Mouse (Mus musculus) spleen, adult 2 months (tissue): ENCODE measurements around the gene Il1f10. TPM values are rescaled to one million over a fixed set of nuclear protein-coding genes. Genes with fewer than 3 reads are reported as not detected.

Experiments used
- DNase-seq, 2 experiments: peaks; one replicate each; pipeline versions ENCODE4 v3.0.0 to v3.0.0-alpha.2; 2012 to 2021; ENCODE audit warnings: low spot score in 2 of 2, low read depth in 1 of 2
- H3K27ac ChIP-seq: fragments of 200-500 bp; 2 replicates; pipeline ENCODE4 v1.5.1; 2012; ENCODE audit warnings: low read length, inconsistent platforms; ENCODE audit not compliant: insufficient read depth
- H3K27me3 ChIP-seq: fragments of 200-500 bp; 2 replicates; pipeline ENCODE4 v1.6.1; 2012; ENCODE audit warnings: mild to moderate bottlenecking, moderate library complexity, low read length, inconsistent platforms; ENCODE audit not compliant: control insufficient read depth, insufficient read depth
- H3K36me3 ChIP-seq: fragments of 200-500 bp; 2 replicates; pipeline ENCODE4 v1.6.1; 2012; ENCODE audit warnings: mild to moderate bottlenecking, low read length, inconsistent platforms; ENCODE audit not compliant: control insufficient read depth, insufficient read depth
- H3K4me1 ChIP-seq: fragments of 200-500 bp; 2 replicates; pipeline ENCODE4 v1.6.1; 2011; ENCODE audit warnings: inconsistent platforms; ENCODE audit not compliant: control insufficient read depth, insufficient read depth, insufficient read length
- H3K4me3 ChIP-seq: fragments of 200-500 bp; 2 replicates; pipeline ENCODE4 v1.5.1; 2011; ENCODE audit warnings: mild to moderate bottlenecking, inconsistent platforms; ENCODE audit not compliant: insufficient read depth, insufficient read length; ENCODE audit errors: extremely low read depth
- CTCF ChIP-seq: fragments of 200-500 bp; IDR thresholded peaks from 2 replicates; pipeline ENCODE4 v1.5.1; 2011; ENCODE audit warnings: mild to moderate bottlenecking, inconsistent platforms; ENCODE audit not compliant: insufficient read depth, insufficient read length, insufficient replicate concordance; ENCODE audit errors: extremely low read depth
- POLR2A ChIP-seq: fragments of 200-500 bp; IDR thresholded peaks from 2 replicates; pipeline ENCODE4 v1.6.1; 2011; ENCODE audit warnings: low read depth, low read length, inconsistent platforms
- WGBS: fragments of 180-500 bp; shearing (Covaris S2); methylation state at CpG from one replicate; pipeline ENCODE4 v1.1.7; 2018; 5-methylcytosine and 5-hydroxymethylcytosine counted together
- polyA plus RNA-seq: library from polyadenylated mRNA; depleted of rRNA; stranded (reverse); fragments of >200 nt; gene quantifications from 2 replicates; pipeline ENCODE4 v1.2.3, GENCODE M21; 2012; rRNA removed

Gene Il1f10
- polyA plus RNA-seq: not detected in 2 replicates

DNA sequence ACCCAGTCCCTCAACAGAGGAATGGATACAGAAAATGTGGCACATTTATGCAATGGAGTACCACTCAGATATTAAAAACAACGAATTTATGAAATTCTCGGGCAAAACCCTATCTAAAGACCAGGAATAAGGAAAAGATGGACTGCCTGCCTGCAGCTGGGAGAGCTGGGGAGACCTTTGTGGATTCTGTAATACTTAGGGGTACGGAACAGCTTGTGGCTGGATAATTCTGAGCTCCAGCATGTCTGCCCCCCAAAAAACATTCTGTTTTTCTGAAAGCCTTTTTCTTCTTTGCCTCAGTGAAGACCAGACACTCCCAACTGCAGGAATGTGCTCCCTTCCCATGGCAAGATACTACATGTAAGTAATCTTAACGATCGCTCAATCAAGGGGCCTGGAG lies at the start of gene Il1f10:
TSS of gene Il1f10 (plus strand) at position 301 of the 400 bp plus-strand sequence.
- no peak within 1 kb of the TSS for H3K4me3 ChIP-seq
- H3K27ac ChIP-seq: no peak within 1 kb of the TSS
- no peaks in the 10 kb centered on the region for H3K4me1 ChIP-seq
- WGBS: 82% methylated on average over 5 of the region's 5 CpGs
- H3K27me3 ChIP-seq: no peaks in the 10 kb centered on the region
- no peak for DNase-seq
- TF ChIP-seq POLR2A (no peak), CTCF (no peak)
- no peaks in the 10 kb centered on the region for H3K36me3 ChIP-seq

DNA sequence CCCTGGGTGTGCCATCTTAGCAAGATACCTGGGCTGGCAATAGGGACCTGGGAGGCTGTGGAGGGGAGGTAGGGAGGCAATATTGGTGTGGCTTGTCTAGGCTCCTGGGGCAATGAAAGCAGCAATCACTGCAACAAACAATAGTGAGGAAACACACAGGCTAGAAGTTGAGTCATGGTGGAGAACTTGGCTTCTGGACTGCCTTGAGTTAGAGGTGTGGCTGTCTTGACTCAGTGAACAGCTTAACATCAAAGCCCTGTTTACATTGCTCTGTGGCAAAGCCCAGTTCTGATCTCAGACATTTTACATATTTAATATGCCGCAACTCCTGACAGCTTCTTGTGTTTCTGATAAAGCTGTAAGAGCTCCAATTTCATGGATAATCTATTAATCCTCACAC lies 23.5 kb upstream of the Il1f10 start:
- DNase-seq: no peak
- Histone ChIP-seq H3K27ac (no peak overlapping the region), H3K27me3 (no peaks in the 10 kb centered on the region), H3K4me3 (no peak overlapping the region), H3K36me3 (no peaks in the 10 kb centered on the region), H3K4me1 (no peaks in the 10 kb centered on the region)
- TF ChIP-seq POLR2A (no peak), CTCF (no peak)
- WGBS: 83% methylated on average over 1 of the region's 1 CpGs

DNA sequence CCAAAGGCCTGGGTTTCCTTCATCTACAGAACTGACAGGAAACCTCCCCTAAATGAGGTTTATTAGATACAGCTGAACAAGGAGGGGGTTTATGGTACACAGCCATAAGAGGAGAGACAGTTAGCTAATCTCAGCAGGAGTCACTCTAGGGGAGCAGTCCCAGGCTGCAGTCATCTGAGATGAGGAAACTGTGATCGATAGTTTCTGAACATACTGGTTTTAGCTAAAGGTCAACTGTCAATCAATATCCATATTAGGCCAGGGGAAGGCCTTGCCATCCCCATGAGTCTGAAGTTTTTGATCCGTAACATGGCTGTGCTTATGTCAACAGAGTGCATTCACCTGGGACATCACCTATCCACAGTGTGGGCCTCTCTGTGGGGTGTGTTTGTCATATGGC lies 17.4 kb upstream of the Il1f10 start:
- no peaks in the 10 kb centered on the region for H3K4me1 ChIP-seq
- no peak overlapping the region for H3K27ac ChIP-seq
- no peaks in the 10 kb centered on the region for H3K36me3 ChIP-seq
- TF ChIP-seq CTCF (no peak), POLR2A (no peak)
- H3K27me3 ChIP-seq: no peaks in the 10 kb centered on the region
- 87% methylated on average over 2 of the region's 2 CpGs for WGBS
- H3K4me3 ChIP-seq: no peak overlapping the region
- DNase-seq: no peak

DNA sequence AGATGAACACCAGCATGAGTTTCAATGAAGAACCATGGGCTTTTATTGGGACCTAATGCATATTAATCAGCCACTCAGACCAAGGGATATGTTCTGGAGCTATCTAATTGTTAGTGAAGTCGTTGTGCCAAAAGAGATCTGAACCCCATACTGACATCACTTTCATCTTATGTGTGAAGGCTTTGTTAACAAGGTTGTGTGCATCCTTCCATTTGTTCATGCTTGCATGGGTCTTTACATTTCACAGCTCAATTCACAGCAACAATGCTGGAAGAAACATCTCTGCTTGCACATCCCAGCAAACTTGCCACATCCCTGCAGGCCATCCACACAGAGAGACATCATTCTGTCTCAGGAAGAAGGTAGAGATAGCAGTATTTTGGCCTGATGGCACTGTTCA lies 15.8 kb upstream of the Il1f10 start:
- TF ChIP-seq CTCF (no peak), POLR2A (no peak)
- Histone ChIP-seq H3K4me3 (no peak overlapping the region), H3K36me3 (no peaks in the 10 kb centered on the region), H3K4me1 (no peaks in the 10 kb centered on the region), H3K27ac (no peak overlapping the region), H3K27me3 (no peaks in the 10 kb centered on the region)
- no peak for DNase-seq
- WGBS: 52% methylated on average over 1 of the region's 1 CpGs

DNA sequence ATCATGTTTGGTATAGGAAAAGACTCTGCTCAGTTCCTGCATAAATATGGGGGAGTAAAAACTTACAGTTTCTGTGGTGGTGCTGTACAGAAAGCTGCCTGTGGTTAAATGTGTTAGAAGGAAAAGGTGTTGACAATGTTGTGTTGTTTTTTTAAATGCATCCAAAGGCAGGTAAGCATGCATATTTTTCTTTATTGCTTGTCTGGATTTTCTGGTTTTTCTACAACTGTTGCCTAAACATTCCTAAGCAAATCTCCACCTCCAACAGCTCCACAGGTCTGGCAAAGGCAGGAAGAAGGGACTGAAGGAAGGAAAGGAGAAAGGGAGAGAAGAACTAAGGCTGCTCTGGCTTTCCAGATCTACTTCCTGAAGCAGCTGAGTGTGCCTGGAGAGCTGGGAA lies 14.3 kb upstream of the Il1f10 start, which contains the start of gene Il1f5:
TSS of gene Il1f5 (plus strand) at position 301 of the 400 bp plus-strand sequence.
- TF ChIP-seq CTCF (no peak), POLR2A (no peak)
- no peak within 1 kb of the TSS for H3K27ac ChIP-seq
- no peaks in the 10 kb centered on the region for H3K4me1 ChIP-seq
- H3K27me3 ChIP-seq: no peaks in the 10 kb centered on the region
- H3K4me3 ChIP-seq: no peak within 1 kb of the TSS
- H3K36me3 ChIP-seq: no peaks in the 10 kb centered on the region
- DNase-seq: no peak

DNA sequence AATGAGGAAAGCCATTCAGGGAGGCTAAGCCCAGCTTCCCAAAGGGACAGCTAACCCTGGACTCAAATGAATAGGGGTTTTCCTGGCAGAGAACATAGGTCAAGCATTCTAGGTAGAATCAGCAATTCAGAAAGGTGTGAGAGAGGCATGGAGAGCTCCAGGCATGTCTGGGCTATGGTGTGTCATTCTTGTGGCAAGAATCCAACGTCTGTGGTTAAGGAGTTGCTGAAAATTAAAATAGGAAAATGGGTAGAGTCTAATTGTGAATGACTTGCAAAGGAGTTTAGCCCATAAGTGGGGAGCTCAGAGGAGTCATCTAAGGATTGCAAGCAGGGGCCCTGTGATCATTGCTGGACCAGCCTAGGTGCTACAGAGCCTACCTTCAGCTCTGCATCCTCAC lies 3.6 kb downstream of the Il1f10 start:
- DNase-seq: no peak
- H3K27ac ChIP-seq: no peak overlapping the region
- no peaks in the 10 kb centered on the region for H3K4me1 ChIP-seq
- no peak for TF ChIP-seq CTCF
- TF ChIP-seq POLR2A: no peak
- no peaks in the 10 kb centered on the region for H3K36me3 ChIP-seq
- H3K27me3 ChIP-seq: no peaks in the 10 kb centered on the region
- no peak overlapping the region for H3K4me3 ChIP-seq
- 12% methylated on average over 1 of the region's 1 CpGs for WGBS

DNA sequence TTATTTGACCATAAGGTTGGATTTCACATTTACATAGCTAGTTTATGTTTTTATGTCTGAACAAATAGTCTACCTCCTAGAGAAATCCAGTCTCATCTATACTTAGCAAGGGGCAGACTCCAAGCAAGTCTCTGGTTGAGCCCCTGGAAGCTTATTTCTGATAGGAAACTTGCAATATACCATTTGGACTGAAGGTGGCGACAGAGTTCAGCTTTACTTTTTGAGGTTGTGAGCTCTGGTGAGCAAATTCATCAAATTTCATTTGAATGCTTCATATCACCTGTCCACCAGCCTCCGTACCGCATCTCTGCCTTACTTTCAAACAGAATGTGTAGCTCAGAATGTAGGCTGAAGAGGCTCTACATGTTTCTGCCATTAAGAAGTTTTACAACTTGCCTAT lies 5.8 kb downstream of the Il1f10 start:
- H3K27me3 ChIP-seq: no peaks in the 10 kb centered on the region
- peak; percentile 30 to 35 for DNase-seq
- H3K4me1 ChIP-seq: no peaks in the 10 kb centered on the region
- H3K36me3 ChIP-seq: no peaks in the 10 kb centered on the region
- H3K4me3 ChIP-seq: no peak overlapping the region
- TF ChIP-seq POLR2A (no peak), CTCF (peak; percentile 38; the same call in 1 of the 2 replicates)
- WGBS: 4% methylated on average over 3 of the region's 3 CpGs
- no peak overlapping the region for H3K27ac ChIP-seq
